Mouse (Mus musculus) megakaryocyte-erythroid progenitor cell, adult 5-6 weeks (primary cell): ENCODE measurements at regions not wholly inside any gene's neighbourhood (a gene's known extent, or its start where the extent isn't known, plus 50 kb on each side); places are given as distances from the start of the nearest gene placed in this dataset.
A peak's percentile ranks its signal among the peaks of the same experiment; 100 is the strongest.

ENCODE experiments used
- ATAC-seq: replicated peaks from 2 replicates; pipeline ENCODE4 v1.8.0; 2016; ENCODE audit warnings: mild to moderate bottlenecking, inconsistent platforms; ENCODE audit not compliant: severe bottlenecking, poor library complexity, low FRiP score, low TSS enrichment

- no peak for ATAC-seq
These were observed 388.3 kb downstream of the Rpl36a-ps1 start for GRCm38 (mm10) chr14:98605772-98606171.

- no peak for ATAC-seq
These were observed 397.9 kb downstream of the Rpl36a-ps1 start for GRCm38 (mm10) chr14:98596252-98596651.

- peak; percentile 55 for ATAC-seq
These were observed 404.3 kb downstream of the Rpl36a-ps1 start for GRCm38 (mm10) chr14:98589846-98590245.

GRCm38 (mm10) chr14:98571644-98572043 lies 402.1 kb upstream of the Dach1 start:
- ATAC-seq = no peak

GRCm38 (mm10) chr14:98562002-98562401 lies 392.4 kb upstream of the Dach1 start:
- ATAC-seq = no peak

- no peak for ATAC-seq
These were observed 370.2 kb upstream of the Dach1 start for GRCm38 (mm10) chr14:98539792-98540191.

GRCm38 (mm10) chr14:98538267-98538666 lies 368.7 kb upstream of the Dach1 start:
- no peak for ATAC-seq

- no peak for ATAC-seq
These were observed 364.0 kb upstream of the Dach1 start for GRCm38 (mm10) chr14:98533600-98533999.

- no peak for ATAC-seq
These were observed 351.4 kb upstream of the Dach1 start for GRCm38 (mm10) chr14:98520966-98521365.

- ATAC-seq = no peak
These were observed 335.8 kb upstream of the Dach1 start for GRCm38 (mm10) chr14:98505321-98505720.

GRCm38 (mm10) chr14:98477416-98477815 lies 307.9 kb upstream of the Dach1 start:
- no peak for ATAC-seq

GRCm38 (mm10) chr14:98471803-98472509 lies 302.4 kb upstream of the Dach1 start:
- ATAC-seq = no peak

GRCm38 (mm10) chr14:98454461-98454860 lies 284.9 kb upstream of the Dach1 start:
- no peak for ATAC-seq

- no peak for ATAC-seq
These were observed 282.6 kb upstream of the Dach1 start for GRCm38 (mm10) chr14:98452191-98452590.

- no peak for ATAC-seq
These were observed 280.0 kb upstream of the Dach1 start for GRCm38 (mm10) chr14:98449568-98449967.

GRCm38 (mm10) chr14:98442411-98442810 lies 272.8 kb upstream of the Dach1 start:
- ATAC-seq = no peak

- ATAC-seq = no peak
These were observed 272.4 kb upstream of the Dach1 start for GRCm38 (mm10) chr14:98441954-98442353.

GRCm38 (mm10) chr14:98431959-98432358 lies 262.4 kb upstream of the Dach1 start:
- no peak for ATAC-seq

- no peak for ATAC-seq
These were observed 248.2 kb upstream of the Dach1 start for GRCm38 (mm10) chr14:98417719-98418118.

- ATAC-seq = peak; percentile 93
These were observed 244.6 kb upstream of the Dach1 start for GRCm38 (mm10) chr14:98414201-98414600.

GRCm38 (mm10) chr14:98405936-98406635 lies 236.5 kb upstream of the Dach1 start:
- no peak for ATAC-seq
